In the genomic region with DNA sequence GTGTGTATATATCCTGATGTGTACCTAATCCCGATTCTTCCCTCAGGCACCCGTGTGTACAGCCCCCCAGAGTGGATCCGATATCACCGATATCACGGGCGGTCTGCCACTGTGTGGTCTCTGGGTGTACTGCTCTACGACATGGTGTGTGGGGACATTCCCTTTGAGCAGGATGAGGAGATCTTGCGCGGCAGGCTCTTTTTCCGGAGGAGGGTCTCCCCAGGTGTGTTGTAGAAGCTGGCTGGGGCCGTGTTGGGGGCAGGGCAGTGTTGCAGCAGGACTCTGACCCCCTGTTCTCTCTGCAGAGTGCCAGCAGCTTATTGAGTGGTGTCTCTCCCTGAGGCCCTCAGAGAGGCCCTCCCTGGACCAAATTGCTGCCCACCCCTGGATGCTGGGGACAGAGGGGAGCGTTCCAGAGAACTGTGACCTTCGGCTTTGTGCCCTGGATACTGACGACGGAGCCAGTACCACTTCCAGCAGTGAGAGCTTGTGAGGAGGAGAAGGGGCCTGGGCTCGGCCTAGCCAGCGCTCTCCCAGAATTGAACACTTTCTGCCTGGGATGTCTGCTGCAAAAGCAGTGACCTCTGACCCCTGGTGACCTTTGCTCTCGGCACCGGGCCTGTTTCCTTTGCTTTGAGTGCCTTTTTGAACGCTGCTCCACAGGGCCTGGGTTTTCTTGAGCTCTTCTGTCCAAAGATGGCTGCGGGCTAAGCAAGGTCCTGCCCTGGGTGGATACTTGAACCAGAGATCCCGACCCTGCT, we compare ENCODE assay signal across 1 mouse cellular context.
TF ChIP-seq lines count a peak whose summit lies in the region.

No protein-coding gene starts in this region.

TF ChIP-seq in CH12.LX, 34 proteins besides CTCF, POLR2A, EP300 and RAD21 (continued from another document):
- TF ChIP-seq GABPA (IDR thresholded peaks at IDR 0.05; ENCODE audit: insufficient replicate concordance, low read depth, low read length), result no peak
- TF ChIP-seq NELFE (IDR thresholded peaks at IDR 0.05; ENCODE audit: low read depth, low read length), result no peak
- TF ChIP-seq JUND (conservative IDR thresholded peaks at IDR 0.05; ENCODE audit: low read depth, low read length), result no peak
- TF ChIP-seq MAZ (IDR thresholded peaks at IDR 0.05; ENCODE audit: low read depth, low read length), result no peak
- TF ChIP-seq ETS1 (conservative IDR thresholded peaks at IDR 0.05; ENCODE audit: low read depth, low read length), result no peak
- no peak for TF ChIP-seq TBP (conservative IDR thresholded peaks at IDR 0.05; ENCODE audit: low read depth, low read length)
- no peak for TF ChIP-seq RCOR1 (conservative IDR thresholded peaks at IDR 0.05; ENCODE audit: low read depth, low read length)
- TF ChIP-seq E2F4 (IDR thresholded peaks at IDR 0.05; ENCODE audit: insufficient replicate concordance, low read depth, low read length), result no peak
- TF ChIP-seq IRF4 (IDR thresholded peaks at IDR 0.05; ENCODE audit: low read depth, low read length), result no peak
- no peak for TF ChIP-seq TCF12 (IDR thresholded peaks at IDR 0.05; ENCODE audit: low read depth, low read length)
- TF ChIP-seq USF1 (IDR thresholded peaks at IDR 0.05; ENCODE audit: low read depth, low read length), result no peak
- TF ChIP-seq POLR2AphosphoS2 (IDR thresholded peaks at IDR 0.05; ENCODE audit: low read depth, low read length), result no peak
